Mouse (Mus musculus): ENCODE measurements at regions not wholly inside any gene's neighbourhood (a gene's known extent, or its start where the extent isn't known, plus 50 kb on each side); places are given as distances from the start of the nearest gene placed in this dataset.

DNA sequence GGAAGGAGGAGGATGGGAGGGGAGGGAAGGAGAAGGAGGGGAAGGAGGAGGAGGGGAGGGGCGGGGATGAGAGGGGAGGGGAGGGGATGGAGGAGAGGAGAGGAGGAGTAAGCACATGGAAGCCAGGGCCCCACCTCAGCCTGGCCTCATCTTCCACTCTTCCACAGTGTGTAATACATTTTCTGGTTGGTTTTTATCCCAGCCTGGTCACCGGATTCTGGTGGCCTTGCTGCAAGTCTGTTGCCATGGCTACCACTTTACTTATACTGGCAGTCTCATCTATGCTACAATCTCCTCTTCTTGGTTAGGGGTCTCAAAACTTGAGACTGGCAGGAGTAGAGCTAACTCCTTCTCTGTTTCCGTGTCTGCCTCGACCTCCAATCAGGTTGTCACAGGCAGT lies 147.8 kb upstream of the Slc7a14 start:
- TF ChIP-seq CTCF (IDR thresholded peaks at IDR 0.05; ENCODE audit: extremely low read depth, insufficient read depth, low read length) (no peak), POLR2A (IDR thresholded peaks at IDR 0.05; ENCODE audit: extremely low read depth, insufficient read depth, low read length) (no peak)
- Histone ChIP-seq H3K27ac (ENCODE audit: insufficient read depth, low read length) (no peak overlapping the region), H3K4me1 (ENCODE audit: control insufficient read depth, insufficient read depth, low read length) (no peaks in the 10 kb centered on the region), H3K4me3 (ENCODE audit: insufficient read depth, low read length) (no peak overlapping the region)

DNA sequence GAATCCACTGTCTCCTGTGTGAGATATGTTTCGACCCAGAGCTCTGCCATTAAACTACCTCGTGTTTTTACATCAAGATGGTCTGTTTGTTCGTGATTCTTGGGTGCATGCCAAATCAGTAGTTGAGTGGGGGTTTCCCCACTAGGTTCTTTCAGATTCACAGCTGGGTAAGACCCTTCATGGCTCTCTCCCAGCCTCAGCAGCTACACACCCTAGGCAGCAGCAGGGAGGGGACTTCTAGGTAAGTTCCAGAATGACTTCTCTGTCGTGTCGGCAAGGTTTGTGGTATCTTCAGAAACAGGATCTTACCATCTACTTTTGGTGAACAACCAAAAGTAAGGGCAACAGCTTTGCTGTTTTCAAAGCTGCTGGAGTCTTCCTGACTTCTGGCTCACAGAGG lies 144.9 kb upstream of the Slc7a14 start:
- TF ChIP-seq POLR2A (IDR thresholded peaks at IDR 0.05; ENCODE audit: extremely low read depth, insufficient read depth, low read length) (no peak), CTCF (IDR thresholded peaks at IDR 0.05; ENCODE audit: extremely low read depth, insufficient read depth, low read length) (no peak)
- Histone ChIP-seq H3K4me1 (ENCODE audit: control insufficient read depth, insufficient read depth, low read length) (no peaks in the 10 kb centered on the region), H3K27ac (ENCODE audit: insufficient read depth, low read length) (no peak overlapping the region)

DNA sequence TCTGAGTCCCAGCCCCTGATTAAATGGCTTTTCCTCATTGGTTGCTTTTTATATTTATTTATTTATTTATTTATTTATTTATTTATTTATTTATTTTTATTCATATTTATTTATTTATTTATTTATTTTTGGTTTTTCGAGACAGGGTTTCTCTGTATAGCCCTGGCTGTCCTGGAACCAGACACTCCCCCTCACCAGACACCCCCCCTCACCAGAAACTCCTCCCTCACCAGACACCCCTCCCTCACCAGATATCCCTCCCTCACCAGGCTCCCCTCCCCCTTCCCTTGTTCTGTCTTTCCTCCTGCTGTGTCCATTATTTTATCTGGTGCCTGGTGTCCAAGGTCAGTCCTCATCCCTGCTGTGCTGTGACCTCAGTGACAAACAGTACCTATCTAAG lies 134.7 kb upstream of the Slc7a14 start:
- no peak overlapping the region for H3K27ac ChIP-seq (ENCODE audit: insufficient read depth, low read length)
- TF ChIP-seq CTCF (IDR thresholded peaks at IDR 0.05; ENCODE audit: extremely low read depth, insufficient read depth, low read length) (no peak), POLR2A (IDR thresholded peaks at IDR 0.05; ENCODE audit: extremely low read depth, insufficient read depth, low read length) (no peak)
- no peak overlapping the region for H3K4me3 ChIP-seq (ENCODE audit: insufficient read depth, low read length)
- H3K4me1 ChIP-seq (ENCODE audit: control insufficient read depth, insufficient read depth, low read length) = no peaks in the 10 kb centered on the region

More for the DNA sequence above, 144.9 kb upstream of the Slc7a14 start:
- no peak overlapping the region for H3K4me3 ChIP-seq (ENCODE audit: insufficient read depth, low read length)

DNA sequence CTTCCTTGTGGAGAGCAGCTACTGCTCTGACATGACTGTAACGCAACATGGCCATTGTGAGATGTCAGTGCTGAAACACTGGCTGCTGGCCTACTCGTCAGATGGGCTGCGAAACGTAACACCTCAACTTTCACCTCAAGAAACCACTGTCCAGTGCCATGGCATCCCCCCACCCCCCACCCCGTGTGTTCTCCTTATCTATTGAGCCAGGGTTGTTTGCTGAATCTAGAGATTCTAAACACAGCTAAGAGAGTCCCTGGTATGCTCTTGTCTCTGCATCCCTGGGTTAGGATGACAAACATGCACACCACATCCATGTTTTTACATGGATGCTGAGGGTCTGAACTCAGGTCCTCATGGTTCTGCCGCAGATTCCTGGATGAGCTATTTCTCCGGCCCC lies 134.1 kb upstream of the Slc7a14 start:
- TF ChIP-seq CTCF (IDR thresholded peaks at IDR 0.05; ENCODE audit: extremely low read depth, insufficient read depth, low read length) = no peak
- TF ChIP-seq POLR2A (IDR thresholded peaks at IDR 0.05; ENCODE audit: extremely low read depth, insufficient read depth, low read length) = no peak
- no peak overlapping the region for H3K4me3 ChIP-seq (ENCODE audit: insufficient read depth, low read length)
- H3K4me1 ChIP-seq (ENCODE audit: control insufficient read depth, insufficient read depth, low read length) = no peaks in the 10 kb centered on the region
- no peak overlapping the region for H3K27ac ChIP-seq (ENCODE audit: insufficient read depth, low read length)

DNA sequence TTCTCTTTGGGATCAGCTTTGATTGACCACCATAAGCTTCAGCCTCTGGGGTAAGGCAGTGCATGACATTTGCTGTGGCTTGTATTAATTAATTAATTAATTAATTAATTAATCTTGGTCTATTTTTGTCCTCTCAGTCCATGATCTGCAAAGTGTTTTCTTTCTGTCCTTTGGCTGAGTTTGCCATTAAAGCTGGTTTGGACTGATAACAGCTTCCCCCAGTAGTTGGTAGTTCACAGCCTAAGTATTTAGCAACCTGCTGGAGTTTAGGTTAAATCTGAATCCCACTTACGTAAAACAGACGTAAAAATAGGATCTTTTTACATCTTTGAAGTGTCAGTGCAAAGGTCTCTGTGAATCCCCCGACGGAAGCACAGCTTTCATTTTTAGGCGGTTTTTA lies 133.7 kb upstream of the Slc7a14 start:
- TF ChIP-seq CTCF (IDR thresholded peaks at IDR 0.05; ENCODE audit: extremely low read depth, insufficient read depth, low read length) = no peak
- TF ChIP-seq POLR2A (IDR thresholded peaks at IDR 0.05; ENCODE audit: extremely low read depth, insufficient read depth, low read length) = no peak
- Histone ChIP-seq H3K4me3 (ENCODE audit: insufficient read depth, low read length) (no peak overlapping the region), H3K4me1 (ENCODE audit: control insufficient read depth, insufficient read depth, low read length) (no peaks in the 10 kb centered on the region), H3K27ac (ENCODE audit: insufficient read depth, low read length) (no peak overlapping the region)

DNA sequence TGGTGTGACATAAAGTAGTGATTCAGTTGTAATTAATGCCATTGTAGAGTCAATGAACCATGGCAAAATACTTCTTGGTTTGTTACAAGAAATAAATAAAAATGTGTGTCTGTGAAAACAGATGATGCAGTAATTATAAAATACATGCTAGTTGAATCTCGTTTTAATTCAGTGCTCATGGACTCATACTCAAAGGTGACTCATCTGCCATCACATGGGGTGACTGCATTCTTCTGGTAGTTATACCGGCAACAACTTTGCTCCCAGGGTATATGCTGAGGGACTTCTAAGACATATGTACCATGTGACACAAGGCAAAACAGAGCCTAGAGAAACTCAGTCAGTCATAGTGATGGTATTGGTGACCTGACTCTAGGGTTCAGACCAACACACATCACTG lies 130.1 kb upstream of the Slc7a14 start:
- H3K27ac ChIP-seq (ENCODE audit: insufficient read depth, low read length) = no peak overlapping the region
- H3K4me1 ChIP-seq (ENCODE audit: control insufficient read depth, insufficient read depth, low read length) = no peaks in the 10 kb centered on the region
- no peak overlapping the region for H3K4me3 ChIP-seq (ENCODE audit: insufficient read depth, low read length)
- TF ChIP-seq CTCF (IDR thresholded peaks at IDR 0.05; ENCODE audit: extremely low read depth, insufficient read depth, low read length) (no peak), POLR2A (IDR thresholded peaks at IDR 0.05; ENCODE audit: extremely low read depth, insufficient read depth, low read length) (no peak)

DNA sequence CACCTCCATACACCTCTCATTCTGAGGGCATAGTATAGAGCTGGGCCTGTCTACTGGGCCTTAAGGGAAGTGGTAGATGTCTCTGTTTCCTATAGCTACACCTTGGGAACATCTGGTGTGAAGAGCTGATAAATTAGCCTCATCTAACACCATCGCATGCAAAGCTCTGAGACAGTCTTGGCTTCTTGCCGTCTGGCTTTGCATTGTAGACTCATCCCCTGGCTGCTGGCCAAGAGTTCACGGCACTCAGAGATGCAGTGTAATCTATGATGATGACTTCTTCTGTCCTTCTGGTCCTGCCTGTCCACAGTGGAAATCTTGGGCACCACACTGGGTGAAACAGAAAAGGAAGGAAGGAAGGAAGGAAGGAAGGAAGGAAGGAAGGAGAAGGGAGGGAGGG lies 127.8 kb upstream of the Slc7a14 start:
- Histone ChIP-seq H3K27ac (ENCODE audit: insufficient read depth, low read length) (no peak overlapping the region), H3K4me3 (ENCODE audit: insufficient read depth, low read length) (no peak overlapping the region), H3K4me1 (ENCODE audit: control insufficient read depth, insufficient read depth, low read length) (no peaks in the 10 kb centered on the region)
- no peak for TF ChIP-seq POLR2A (IDR thresholded peaks at IDR 0.05; ENCODE audit: extremely low read depth, insufficient read depth, low read length)
- TF ChIP-seq CTCF (IDR thresholded peaks at IDR 0.05; ENCODE audit: extremely low read depth, insufficient read depth, low read length) = no peak

DNA sequence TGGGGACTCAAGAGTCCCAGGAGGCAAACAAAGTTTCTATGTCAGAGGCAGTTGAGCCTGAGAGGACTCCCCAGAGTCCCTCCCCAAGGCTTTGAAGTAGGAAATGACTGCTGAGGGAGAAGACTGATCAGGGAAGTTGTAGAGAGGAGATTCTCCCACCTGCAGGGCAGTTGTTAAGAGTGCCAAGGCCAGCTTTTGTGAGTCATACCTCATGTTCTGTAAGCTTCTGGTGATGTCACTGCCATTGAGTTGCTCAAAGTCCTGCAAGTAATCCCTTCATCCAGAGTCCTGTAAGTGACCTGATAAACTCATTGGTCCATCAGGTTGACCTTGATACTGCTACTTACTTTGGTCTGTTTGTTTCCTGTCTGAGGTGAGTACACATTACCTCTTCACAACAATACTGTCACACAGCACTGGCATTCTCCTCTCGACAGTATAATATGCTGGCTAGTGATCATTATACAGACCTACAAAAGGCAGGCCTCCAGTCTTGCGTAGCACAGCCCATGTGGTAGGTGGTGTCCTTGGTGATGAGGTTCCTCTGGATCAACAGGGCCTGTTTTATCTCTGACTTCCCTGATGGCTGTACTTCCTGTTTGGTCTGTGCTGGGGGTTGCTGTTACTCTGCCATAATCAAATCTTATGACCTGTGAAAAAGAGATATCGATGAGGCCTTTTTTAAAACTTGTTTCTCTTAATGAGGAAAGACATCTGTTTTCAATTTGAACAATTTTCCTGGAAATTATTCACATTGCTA lies 125.2 kb upstream of the Slc7a14 start:
- Histone ChIP-seq H3K4me1 (ENCODE audit: control insufficient read depth, insufficient read depth, low read length) (no peaks in the 10 kb centered on the region), H3K4me3 (ENCODE audit: insufficient read depth, low read length) (no peak overlapping the region), H3K27ac (ENCODE audit: insufficient read depth, low read length) (no peak overlapping the region)
- TF ChIP-seq CTCF (IDR thresholded peaks at IDR 0.05; ENCODE audit: extremely low read depth, insufficient read depth, low read length) = no peak
- TF ChIP-seq POLR2A (IDR thresholded peaks at IDR 0.05; ENCODE audit: extremely low read depth, insufficient read depth, low read length) = no peak

DNA sequence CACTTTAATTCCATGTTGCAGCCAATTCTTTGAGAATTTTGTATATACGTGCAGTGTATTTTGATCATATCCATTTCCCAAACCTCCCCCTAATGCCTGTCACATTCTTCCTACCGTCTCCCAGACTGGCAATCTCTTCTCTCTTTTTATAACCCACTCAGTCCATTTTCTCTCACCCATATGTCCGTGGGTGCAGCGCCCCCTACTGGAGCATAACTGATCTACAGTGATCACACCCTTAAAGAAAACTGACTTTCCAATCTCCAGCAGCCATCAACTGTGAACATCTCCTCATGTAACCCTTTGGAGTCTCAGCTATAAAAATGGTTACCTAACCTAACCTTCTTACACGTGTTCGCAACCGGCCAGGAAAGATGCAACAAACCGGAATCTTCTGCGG lies 123.0 kb upstream of the Slc7a14 start:
- H3K4me1 ChIP-seq (ENCODE audit: control insufficient read depth, insufficient read depth, low read length) = no peaks in the 10 kb centered on the region
- H3K27ac ChIP-seq (ENCODE audit: insufficient read depth, low read length) = no peak overlapping the region
- TF ChIP-seq POLR2A (IDR thresholded peaks at IDR 0.05; ENCODE audit: extremely low read depth, insufficient read depth, low read length) (no peak), CTCF (IDR thresholded peaks at IDR 0.05; ENCODE audit: extremely low read depth, insufficient read depth, low read length) (0 out of 2 replicates have a peak, but pooled peaks have one; percentile 13)
- no peak overlapping the region for H3K4me3 ChIP-seq (ENCODE audit: insufficient read depth, low read length)

DNA sequence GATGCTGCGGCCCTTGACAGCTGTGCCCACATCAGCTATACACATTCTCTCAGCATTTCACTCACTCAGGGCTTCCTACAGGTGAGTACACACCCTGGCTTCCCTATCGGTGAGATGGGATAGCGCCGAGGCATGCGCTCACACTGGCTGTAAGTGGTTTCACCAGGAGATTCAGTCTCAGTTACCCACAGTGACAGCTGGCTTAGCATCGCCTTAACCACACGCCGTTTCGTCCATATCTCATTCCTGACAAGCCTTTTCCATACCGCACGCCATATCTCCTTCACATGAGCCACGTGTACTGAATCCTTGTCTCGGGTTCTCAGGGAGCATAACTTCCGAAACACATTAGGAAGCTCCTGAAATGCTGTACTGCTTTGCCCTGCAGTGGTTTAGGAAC lies 113.3 kb upstream of the Slc7a14 start:
- TF ChIP-seq CTCF (IDR thresholded peaks at IDR 0.05; ENCODE audit: extremely low read depth, insufficient read depth, low read length) (no peak), POLR2A (IDR thresholded peaks at IDR 0.05; ENCODE audit: extremely low read depth, insufficient read depth, low read length) (no peak)
- Histone ChIP-seq H3K4me1 (ENCODE audit: control insufficient read depth, insufficient read depth, low read length) (no peaks in the 10 kb centered on the region), H3K4me3 (ENCODE audit: insufficient read depth, low read length) (no peak overlapping the region), H3K27ac (ENCODE audit: insufficient read depth, low read length) (no peak overlapping the region)
